Mouse (Mus musculus) cerebellum, adult 2 months (tissue): ENCODE data around the gene Mocs3.

Experiments
- CTCF ChIP-seq: fragments of 200-500 bp; IDR thresholded peaks from 2 replicates; pipeline ENCODE4 v1.5.1; 2011; ENCODE audit warnings: low read depth, mild to moderate bottlenecking, control low read depth, low read length, moderate library complexity, borderline replicate concordance; ENCODE audit not compliant: insufficient read depth
- POLR2A ChIP-seq: fragments of 200-500 bp; IDR thresholded peaks from 2 replicates; pipeline ENCODE4 v1.6.1; 2011; ENCODE audit warnings: low read length, control low read depth, borderline replicate concordance; ENCODE audit not compliant: insufficient read depth

DNA sequence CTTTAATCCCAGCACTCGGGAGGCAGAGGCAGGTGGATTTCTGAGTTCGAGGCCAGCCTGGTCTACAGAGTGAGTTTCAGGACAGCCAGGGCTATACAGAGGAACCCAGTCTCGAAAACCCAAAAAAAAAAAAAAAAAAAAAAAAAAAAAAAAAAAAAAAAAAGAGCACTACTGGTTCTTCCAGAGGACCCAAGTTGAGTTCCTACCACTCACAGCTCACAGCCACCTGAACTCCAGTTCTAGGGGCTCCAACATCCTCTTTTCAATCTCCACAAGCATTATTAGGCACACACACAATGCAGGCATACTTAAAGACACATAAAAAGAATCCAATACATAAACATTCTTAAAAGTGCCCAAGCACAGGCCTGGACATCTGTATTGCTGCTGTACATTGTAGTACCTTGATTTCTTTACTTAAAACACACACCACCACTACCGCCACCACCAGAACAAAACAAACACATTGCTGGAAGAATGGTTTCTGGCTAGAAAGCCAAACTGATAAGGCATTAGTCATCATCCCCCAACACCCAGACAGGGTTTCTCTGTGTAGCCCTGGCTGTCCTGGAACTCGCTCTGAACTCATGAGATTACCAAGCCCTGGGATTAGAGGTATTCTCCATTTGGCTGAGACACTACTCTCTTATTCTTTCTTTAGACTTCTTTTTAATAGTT lies 30.3 kb upstream of the Mocs3 start:
- TF ChIP-seq CTCF (no peak), POLR2A (no peak)
